Mouse (Mus musculus) embryonic facial prominence, embryonic 10.5 days (tissue): Measurements from ENCODE around the gene Atxn2. TPM values are rescaled to one million over a fixed set of nuclear protein-coding genes. Genes with fewer than 3 reads are reported as not detected.

Experiments
- DNase-seq: peaks from one replicate; pipeline ENCODE4 v3.0.0-alpha.2; 2017; ENCODE audit warnings: low spot score
- H3K27ac ChIP-seq: fragments of 300-500 bp; sonication (generic); replicated peaks from 2 replicates; pipeline ENCODE4 v1.5.1; 2016; ENCODE audit warnings: mild to moderate bottlenecking
- H3K27me3 ChIP-seq: fragments of 300-500 bp; sonication (generic); replicated peaks from 2 replicates; pipeline ENCODE4 v1.6.1; 2016; ENCODE audit warnings: low read depth, mild to moderate bottlenecking; ENCODE audit not compliant: poor library complexity, severe bottlenecking
- H3K36me3 ChIP-seq: fragments of 300-500 bp; sonication (generic); replicated peaks from 2 replicates; pipeline ENCODE4 v1.6.1; 2016; ENCODE audit warnings: mild to moderate bottlenecking, moderate library complexity
- H3K4me1 ChIP-seq: fragments of 300-500 bp; sonication (generic); 2 replicates; pipeline ENCODE4 v1.6.1; 2016
- H3K4me3 ChIP-seq: fragments of 300-500 bp; sonication (generic); 2 replicates; pipeline ENCODE4 v1.5.1; 2016; ENCODE audit warnings: mild to moderate bottlenecking, moderate library complexity
- H3K9me3 ChIP-seq: fragments of 300-500 bp; sonication (generic); 2 replicates; pipeline ENCODE4 v1.6.1; 2016; ENCODE audit warnings: mild to moderate bottlenecking
- WGBS: fragments of 180-500 bp; shearing (Covaris S2); methylation state at CpG from one replicate; pipeline ENCODE4 v1.1.7; 2016; 5-methylcytosine and 5-hydroxymethylcytosine counted together
- polyA plus RNA-seq: library from polyadenylated mRNA; unstranded; fragments of >200 nt; fragmentation: Nextera tagmentation; extraction: Ambion mirVana; gene quantifications from 2 replicates; pipeline ENCODE4 v1.2.1, GENCODE M21; 2016

Atxn2 gene
- polyA plus RNA-seq, 1 experiment from 2014 or later: 44.9 TPM

DNA sequence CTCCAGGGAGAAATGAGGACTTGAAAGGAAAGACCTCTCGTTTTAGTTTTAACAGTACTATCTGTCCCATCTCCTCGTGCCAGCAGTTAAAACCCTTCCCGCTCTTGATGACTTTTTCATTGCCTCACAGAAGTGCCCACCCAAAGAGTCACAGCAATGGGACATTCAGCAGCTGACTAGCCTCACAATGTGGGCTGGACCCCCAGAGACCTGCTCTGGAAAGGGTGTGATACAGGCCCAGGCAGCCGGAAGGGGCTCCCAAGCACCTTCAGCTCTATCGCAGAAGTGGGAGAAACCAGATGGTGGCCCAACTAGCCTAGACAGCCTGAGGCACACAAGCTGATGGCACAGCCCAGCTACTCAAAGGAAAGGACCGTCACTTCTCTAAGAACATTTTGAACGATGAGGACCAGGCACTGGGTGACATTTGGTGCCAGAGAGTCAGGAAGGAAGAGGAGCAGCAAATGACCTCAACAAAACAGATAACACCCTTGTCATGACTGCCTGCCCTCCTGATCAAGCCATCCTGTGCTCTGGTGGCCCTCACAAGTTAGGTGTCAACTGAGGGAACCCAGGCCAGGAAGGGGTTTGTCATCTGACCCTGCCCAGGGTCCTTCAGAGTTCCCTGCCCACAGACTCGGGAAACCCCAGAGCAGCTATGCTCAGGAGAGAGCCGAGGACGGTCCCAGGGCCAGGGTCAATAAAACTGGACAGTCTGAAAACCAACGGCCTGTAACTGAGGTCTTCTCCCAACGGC lies 124.0 kb downstream of the Atxn2 start:
- Histone ChIP-seq H3K27me3 (peaks cover 83% of the 10 kb centered on the region), H3K27ac (no peak overlapping the region)

DNA sequence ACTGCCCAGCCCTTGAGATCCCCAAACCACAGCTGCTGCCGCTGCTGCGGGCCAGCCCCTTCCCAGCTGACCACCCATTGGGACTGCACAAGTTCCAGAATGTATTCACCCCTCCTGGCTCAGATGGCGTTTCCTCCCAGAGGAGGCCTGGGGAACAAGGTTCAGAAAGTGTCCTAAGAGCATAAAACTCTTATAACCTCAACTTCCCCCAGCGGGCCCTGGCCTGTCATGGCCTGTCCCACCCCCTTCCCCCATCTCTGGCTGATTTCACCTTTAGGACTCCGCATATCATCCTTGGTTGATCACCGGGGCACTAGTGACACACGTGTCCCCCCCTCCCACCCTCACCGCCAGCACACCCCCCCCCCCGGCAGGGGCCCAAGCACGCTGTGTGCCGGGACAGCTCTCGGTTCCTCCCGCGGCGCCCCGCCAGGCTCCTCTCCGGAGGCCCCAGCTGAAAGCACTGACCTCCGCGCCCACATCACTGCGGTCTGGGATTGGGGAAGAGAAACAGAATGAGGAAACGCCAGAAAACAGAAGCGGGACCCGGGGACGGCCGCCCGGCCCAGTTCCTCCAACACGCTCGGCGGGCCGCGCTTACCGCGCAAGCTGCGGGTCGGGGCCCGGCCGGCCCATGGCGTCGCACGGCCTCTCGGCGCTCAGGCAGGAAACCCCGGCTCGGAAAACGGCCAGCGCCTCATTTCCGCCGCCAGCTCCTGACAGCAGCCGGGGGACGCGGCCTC lies 125.0 kb downstream of the Atxn2 start:
- Histone ChIP-seq H3K27me3 (peaks cover 82% of the 10 kb centered on the region), H3K9me3 (peaks cover under 1% of the 10 kb centered on the region; the same call in 1 of the 2 replicates), H3K4me3 (peak overlapping the region; percentile 75), H3K27ac (peak overlapping the region; percentile 80), H3K4me1 (peaks cover 64% of the 10 kb centered on the region), H3K36me3 (no peaks in the 10 kb centered on the region)
- peak; percentile 27 for DNase-seq
- under 1% methylated on average over 51 of the region's 51 CpGs for WGBS

More for the DNA sequence above, 124.0 kb downstream of the Atxn2 start:
- no peaks in the 10 kb centered on the region for H3K9me3 ChIP-seq
- peak overlapping the region; percentile 75 for H3K4me3 ChIP-seq
- H3K36me3 ChIP-seq: no peaks in the 10 kb centered on the region
- DNase-seq: no peak
- H3K4me1 ChIP-seq: peaks cover 64% of the 10 kb centered on the region
- 49% methylated on average over 12 of the region's 12 CpGs for WGBS

DNA sequence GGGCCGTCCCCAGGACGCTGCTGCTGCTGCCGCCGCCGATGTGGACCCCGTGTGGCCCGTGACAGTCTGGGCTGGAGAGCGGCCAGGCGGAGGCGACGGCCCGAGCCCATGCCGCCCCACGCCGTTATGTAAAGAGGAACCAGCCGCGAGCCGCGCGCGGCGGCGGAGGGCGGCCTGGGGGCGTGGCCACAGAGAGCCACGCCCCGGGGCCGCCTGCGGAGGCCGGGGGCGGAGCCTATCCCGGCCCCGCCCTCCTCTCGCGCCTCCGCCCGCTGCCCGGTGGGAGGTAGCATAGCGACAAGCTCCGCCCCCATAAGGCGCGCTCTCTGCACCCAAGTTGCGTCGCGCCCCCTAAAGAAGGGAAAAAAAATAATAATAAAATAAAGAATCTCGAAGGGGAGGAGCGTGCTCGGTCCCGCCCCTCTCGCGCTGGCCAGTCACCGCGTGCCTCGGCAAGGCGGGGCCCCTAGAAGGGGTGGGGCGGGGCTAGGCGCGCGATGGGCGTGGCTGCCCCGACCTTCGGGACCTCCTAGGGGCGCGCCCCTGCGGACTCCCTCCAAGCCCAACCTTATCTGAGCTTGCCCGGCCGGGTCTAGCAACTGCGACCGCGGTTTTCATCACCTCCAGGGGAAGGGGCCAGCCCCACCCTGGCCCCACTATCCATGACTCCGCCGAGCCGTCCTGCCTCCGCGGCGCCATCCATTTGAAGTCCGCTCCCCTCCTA lies 125.7 kb downstream of the Atxn2 start:
- Histone ChIP-seq H3K4me1 (peaks cover 64% of the 10 kb centered on the region), H3K9me3 (peaks cover 5% of the 10 kb centered on the region; the same call in 1 of the 2 replicates), H3K27me3 (peaks cover 82% of the 10 kb centered on the region), H3K27ac (peak overlapping the region; percentile 80), H3K4me3 (peak overlapping the region; percentile 75), H3K36me3 (no peaks in the 10 kb centered on the region)
- WGBS: under 1% methylated on average over 77 of the region's 77 CpGs
- DNase-seq: peak; percentile 92

DNA sequence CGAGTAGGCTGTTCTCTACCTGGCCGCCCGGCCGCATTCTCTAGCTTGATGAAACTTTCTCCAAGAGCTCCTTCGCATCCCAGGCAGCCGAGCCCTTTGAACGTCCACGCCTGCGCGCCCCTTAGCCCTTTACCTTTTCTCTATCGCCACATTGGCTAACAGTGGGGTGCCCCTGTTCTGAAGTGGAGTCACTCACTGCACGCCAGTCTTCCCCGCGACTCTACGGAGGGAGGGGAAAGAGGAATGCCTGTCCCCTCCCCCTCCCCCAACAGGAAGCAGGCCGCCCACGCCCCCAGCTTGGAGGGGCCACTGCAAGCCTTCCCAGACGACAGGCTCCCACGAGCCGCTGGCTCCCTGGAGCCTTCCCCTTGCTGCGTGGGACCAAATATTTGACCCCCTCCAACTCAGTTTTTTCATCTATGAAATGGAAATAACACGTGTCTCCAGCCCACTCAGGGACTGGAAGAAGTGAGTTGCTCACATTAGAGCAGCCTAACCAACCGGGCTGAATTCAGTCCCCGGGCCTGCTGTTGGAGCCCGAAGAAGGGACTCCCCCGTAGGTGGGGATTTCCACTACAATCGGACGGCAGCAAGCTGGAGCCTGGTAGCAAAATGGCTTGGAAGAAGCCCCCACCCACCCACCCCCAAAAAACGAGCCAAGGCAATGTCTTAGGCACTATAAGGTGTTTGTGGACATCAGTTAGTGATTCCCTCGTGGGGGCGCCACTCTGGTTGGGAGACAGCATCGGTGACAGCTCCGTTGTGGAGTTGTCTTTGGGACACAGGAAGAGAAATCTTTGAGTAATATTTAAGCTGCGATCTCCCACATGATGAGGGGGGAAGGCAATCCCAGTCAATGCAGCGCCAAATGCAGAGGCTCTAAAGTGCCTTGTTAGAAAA lies 126.6 kb downstream of the Atxn2 start, which contains the start of gene Sh2b3:
TSS of gene Sh2b3 (minus strand) at position 206 of the 900 bp plus-strand sequence.
- no peaks in the 10 kb centered on the region for H3K36me3 ChIP-seq
- H3K4me3 ChIP-seq: peak within 1 kb of the TSS; percentile 75
- H3K27ac ChIP-seq: peak within 1 kb of the TSS; percentile 80
- peaks cover 68% of the 10 kb centered on the region for H3K4me1 ChIP-seq
- peaks cover 82% of the 10 kb centered on the region for H3K27me3 ChIP-seq
- peaks cover 5% of the 10 kb centered on the region; the same call in 1 of the 2 replicates for H3K9me3 ChIP-seq
- DNase-seq: peak; percentile 66
- under 1% methylated on average over 35 of the region's 35 CpGs for WGBS

DNA sequence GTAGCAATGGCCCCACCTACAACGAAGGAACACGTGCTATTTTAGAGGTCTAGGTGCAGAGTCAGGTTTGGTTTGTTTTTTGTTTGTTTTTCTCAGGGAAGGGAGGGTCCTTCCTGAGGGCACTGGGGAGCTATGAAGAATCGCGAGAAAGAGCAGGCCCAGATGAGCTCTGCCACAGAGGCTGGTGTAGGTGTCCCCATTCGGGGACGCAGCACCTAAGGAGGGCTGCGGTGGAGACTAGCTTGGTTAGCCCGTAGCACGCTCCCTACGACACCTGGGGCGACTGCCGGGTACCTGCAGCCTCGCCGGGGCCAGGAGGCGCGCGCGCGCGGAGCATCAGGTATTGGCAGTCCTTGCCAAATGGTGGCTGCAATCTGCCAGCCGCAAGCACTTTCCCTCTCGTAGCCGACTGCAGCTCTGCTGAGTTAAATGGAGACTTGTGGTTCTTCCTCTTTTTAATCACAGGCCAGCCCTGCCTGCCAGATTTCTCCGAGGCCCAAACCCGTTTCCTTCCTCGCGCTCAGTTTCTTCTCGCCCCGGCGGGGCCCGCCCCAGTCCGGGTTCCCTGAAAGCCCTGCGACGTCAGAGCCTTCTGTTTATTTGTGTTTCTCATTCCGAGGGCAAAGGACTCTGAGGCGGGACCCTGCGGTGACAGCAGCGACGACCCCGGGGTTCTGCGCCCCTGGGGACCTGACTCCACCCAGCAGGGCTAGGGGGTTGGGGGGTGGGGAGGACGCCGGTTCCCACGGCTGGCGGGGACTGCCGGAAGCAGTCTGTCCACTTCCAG lies 127.4 kb downstream of the Atxn2 start:
- H3K27me3 ChIP-seq: peaks cover 84% of the 10 kb centered on the region
- H3K4me1 ChIP-seq: peaks cover 68% of the 10 kb centered on the region
- H3K9me3 ChIP-seq: peaks cover 5% of the 10 kb centered on the region; the same call in 1 of the 2 replicates
- no peaks in the 10 kb centered on the region for H3K36me3 ChIP-seq
- DNase-seq: peak; percentile 58
- 1% methylated on average over 46 of the region's 46 CpGs for WGBS
- peak overlapping the region; percentile 75 for H3K4me3 ChIP-seq
- peak overlapping the region; percentile 41; the same call in 1 of the 2 replicates for H3K27ac ChIP-seq

DNA sequence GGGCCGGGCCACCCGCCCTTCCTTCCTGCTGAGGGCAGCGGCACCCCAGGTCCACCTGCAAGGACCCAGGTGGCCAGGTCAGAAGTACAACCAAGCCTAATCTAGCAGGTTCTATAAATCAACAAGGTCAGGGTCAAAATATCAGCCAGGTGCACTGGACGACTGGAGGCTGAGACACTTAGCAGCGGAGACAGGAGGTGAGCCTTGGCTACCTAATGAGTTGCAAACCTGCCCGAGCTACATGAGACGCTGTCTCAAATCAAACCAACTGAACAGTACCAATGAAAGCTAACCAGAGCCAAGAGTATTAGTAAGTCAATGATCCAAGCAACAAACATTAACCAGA lies 128.0 kb downstream of the Atxn2 start:
- 22% methylated on average over 7 of the region's 7 CpGs for WGBS
- Histone ChIP-seq H3K36me3 (no peaks in the 10 kb centered on the region), H3K4me1 (peaks cover 63% of the 10 kb centered on the region), H3K27me3 (peaks cover 84% of the 10 kb centered on the region), H3K4me3 (peak overlapping the region; percentile 75), H3K9me3 (peaks cover 5% of the 10 kb centered on the region; the same call in 1 of the 2 replicates), H3K27ac (peak overlapping the region; percentile 41; the same call in 1 of the 2 replicates)
- no peak for DNase-seq

DNA sequence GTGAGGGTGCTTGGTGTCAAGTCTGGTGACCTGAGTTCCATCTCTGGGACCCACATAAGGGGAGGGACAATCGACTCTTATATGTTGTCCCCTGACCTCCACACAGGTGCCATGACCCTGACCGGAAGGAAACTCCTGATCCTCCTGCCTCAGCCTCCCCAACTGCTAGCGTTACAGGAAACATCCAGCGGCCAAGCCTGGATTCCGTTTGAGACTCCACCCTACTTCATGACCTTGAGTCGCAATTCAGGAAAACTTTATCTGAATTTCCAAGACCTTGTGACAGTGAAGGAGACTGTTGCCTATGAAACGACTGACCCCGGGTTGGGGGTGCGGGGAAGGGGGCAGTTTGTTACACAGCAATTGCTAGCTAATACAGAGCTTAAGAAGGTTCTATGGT lies 130.4 kb downstream of the Atxn2 start:
- Histone ChIP-seq H3K4me1 (peaks cover 45% of the 10 kb centered on the region), H3K27me3 (peaks cover 89% of the 10 kb centered on the region)
- WGBS: 93% methylated on average over 9 of the region's 9 CpGs

DNA sequence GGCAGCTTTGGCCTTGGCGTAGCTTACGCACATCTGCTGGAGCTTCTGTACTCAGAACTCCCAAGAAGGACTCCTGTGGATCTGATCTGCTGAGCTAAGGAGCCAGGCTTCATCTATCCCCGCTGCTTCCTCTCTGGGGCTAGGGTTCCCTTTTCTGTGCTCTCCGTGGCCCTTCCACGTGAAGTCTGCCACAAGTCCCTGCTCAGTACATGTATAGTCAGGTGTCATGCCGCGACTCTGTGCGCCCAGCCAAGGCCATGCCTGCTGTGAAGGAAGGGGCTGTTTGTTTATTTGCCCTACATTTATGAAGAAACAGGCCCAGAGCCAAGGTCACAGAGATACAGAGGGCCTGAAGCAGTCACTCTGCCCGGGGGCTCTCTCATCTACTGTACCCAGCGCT lies 130.8 kb downstream of the Atxn2 start:
- Histone ChIP-seq H3K36me3 (no peaks in the 10 kb centered on the region), H3K27ac (no peak overlapping the region), H3K27me3 (peaks cover 88% of the 10 kb centered on the region), H3K4me1 (peaks cover 44% of the 10 kb centered on the region), H3K4me3 (peak overlapping the region; percentile 65; the same call in 1 of the 2 replicates), H3K9me3 (peaks cover 5% of the 10 kb centered on the region; the same call in 1 of the 2 replicates)
- DNase-seq: no peak
- WGBS: 42% methylated on average over 10 of the region's 10 CpGs

More for the DNA sequence above, 130.4 kb downstream of the Atxn2 start:
- H3K36me3 ChIP-seq: no peaks in the 10 kb centered on the region
- H3K27ac ChIP-seq: no peak overlapping the region
- peaks cover 5% of the 10 kb centered on the region; the same call in 1 of the 2 replicates for H3K9me3 ChIP-seq
- no peak overlapping the region for H3K4me3 ChIP-seq
- DNase-seq: no peak

DNA sequence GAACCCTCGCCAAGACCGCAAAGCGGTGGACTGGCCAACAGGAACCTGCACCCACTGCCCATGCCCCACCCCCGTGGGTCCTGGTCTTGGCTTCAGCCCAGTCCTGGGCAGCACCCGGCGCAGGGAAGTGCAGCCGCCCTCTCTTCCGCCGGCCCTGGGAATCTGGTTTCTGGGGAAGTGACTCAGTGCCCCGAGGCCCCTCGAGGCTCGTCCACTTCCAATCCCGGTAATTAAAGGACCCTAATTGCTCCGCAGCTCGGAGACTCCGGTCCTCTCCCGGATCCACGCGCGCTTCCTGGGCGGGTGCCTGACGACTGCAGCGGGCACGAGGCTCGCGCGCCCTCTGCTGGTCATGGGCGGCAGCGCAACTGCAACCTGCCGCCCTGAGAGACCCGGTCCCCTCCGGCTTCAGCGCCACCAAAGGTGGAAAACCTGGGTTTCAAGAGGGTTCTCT lies 131.6 kb downstream of the Atxn2 start:
- Histone ChIP-seq H3K9me3 (peaks cover 5% of the 10 kb centered on the region; the same call in 1 of the 2 replicates), H3K4me3 (peak overlapping the region; percentile 65), H3K27ac (peak overlapping the region; percentile 70), H3K4me1 (peaks cover 37% of the 10 kb centered on the region), H3K36me3 (no peaks in the 10 kb centered on the region), H3K27me3 (peaks cover 81% of the 10 kb centered on the region)
- DNase-seq: peak; percentile 83
- under 1% methylated on average over 33 of the region's 33 CpGs for WGBS

DNA sequence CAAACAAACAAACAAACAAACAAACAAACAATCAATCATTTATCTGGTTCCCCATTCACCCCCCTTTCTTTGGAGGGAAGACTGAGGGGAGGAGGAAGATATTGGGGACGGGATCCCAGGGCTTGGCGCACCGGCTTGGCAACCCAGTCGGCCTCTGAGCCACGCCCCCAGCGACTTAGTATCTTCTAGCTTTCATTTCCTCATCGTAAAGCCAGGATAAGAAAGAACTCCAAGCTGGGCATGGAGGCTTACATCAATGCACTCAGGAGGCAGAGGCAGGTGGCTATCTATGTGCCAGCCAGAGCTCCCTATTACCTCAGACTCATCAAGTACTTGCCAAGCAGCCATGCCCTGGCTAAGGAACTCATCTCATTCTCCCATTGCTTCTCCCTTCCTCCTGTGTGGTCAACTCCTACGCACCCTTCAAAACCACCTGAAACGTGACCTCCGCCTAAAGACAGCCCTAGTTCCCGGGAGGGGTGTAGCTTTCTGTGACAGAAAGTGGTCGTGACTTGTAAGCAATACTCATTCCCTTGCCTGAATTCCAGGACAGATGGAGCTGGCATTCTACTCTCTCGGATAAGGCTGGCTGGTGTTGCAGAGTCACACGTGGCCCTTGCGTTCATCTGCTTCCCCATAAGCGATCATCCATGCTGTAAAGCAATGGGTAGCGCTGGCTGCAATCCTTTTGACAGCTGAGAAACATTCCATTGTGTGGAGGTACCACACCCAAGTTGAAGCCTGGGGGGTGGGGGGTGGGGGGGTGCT lies 132.2 kb downstream of the Atxn2 start:
- Histone ChIP-seq H3K36me3 (no peaks in the 10 kb centered on the region), H3K4me1 (peaks cover 37% of the 10 kb centered on the region), H3K27ac (no peak overlapping the region), H3K27me3 (peaks cover 75% of the 10 kb centered on the region), H3K9me3 (peaks cover 5% of the 10 kb centered on the region; the same call in 1 of the 2 replicates), H3K4me3 (peak overlapping the region; percentile 65)
- no peak for DNase-seq
- 16% methylated on average over 17 of the region's 17 CpGs for WGBS
